Mouse (Mus musculus): ENCODE measurements at regions not wholly inside any gene's neighbourhood (a gene's known extent, or its start where the extent isn't known, plus 50 kb on each side); places are given as distances from the start of the nearest gene placed in this dataset.
"Not testable (repeated sequence)": the region's sequence is repeated elsewhere in the genome, so short reads cannot be mapped to it uniquely, and the experiment has no call there.

DNA sequence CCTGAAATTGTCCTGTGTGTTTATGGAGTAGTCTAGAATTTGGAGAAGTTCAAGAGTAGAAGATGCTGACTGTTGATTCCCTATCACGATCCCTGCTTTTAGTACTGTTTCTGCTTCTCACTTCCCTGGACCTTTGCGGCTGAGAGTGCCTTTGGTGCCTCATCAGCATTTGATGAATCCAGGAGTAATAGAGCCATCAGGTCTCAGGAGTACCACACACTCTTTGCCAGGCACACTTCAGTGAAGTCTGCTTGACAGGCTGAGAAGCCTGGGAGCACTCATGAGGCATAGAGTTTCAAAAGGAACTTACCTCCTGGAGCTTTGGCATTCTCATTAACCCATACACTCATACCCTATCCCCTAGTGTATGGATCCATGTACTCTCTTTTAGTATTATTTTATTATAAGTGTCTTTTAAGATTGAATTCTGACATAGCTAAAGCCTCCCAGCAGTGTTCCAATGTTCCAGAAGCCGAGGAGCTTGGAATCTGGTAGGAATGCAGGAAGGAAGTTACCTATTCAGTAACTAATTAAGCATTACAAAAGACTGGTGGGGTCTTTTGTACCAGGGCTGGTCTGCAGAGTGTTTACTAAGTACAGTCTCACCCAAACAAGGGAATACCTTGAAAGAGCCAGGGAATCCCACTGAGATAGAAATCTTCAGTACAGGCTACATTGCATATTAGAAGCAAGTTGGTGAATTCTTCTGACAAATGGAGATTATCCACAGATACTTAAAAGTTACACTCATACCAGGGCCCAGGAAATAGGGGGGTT is 139.7 kb downstream of the Tex13c3 start:
- intact Hi-C loops (cut with DNase I); DNase-seq: not testable (repeated sequence)

DNA sequence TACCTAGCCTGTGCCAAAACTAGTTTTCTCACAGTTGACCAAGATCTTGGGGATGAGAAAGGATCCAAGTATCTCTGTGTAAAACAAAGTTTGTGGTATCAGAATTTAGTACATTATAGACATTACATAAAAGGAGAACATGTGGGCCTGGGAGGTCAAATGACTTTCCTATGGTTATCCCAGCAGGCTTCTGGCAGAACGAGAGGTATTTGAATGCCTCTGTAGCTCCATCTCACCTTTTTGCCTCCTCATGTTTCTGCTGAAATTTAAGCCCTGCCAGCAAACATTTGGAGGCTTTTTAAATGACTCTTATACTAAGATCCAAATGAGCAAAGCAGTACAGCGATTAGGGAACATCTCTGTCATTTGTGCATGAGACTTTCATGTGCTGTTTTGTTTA is 167.8 kb downstream of the Tex13c3 start:
- intact Hi-C loops (cut with DNase I) = no loop called here
- no peak for DNase-seq

DNA sequence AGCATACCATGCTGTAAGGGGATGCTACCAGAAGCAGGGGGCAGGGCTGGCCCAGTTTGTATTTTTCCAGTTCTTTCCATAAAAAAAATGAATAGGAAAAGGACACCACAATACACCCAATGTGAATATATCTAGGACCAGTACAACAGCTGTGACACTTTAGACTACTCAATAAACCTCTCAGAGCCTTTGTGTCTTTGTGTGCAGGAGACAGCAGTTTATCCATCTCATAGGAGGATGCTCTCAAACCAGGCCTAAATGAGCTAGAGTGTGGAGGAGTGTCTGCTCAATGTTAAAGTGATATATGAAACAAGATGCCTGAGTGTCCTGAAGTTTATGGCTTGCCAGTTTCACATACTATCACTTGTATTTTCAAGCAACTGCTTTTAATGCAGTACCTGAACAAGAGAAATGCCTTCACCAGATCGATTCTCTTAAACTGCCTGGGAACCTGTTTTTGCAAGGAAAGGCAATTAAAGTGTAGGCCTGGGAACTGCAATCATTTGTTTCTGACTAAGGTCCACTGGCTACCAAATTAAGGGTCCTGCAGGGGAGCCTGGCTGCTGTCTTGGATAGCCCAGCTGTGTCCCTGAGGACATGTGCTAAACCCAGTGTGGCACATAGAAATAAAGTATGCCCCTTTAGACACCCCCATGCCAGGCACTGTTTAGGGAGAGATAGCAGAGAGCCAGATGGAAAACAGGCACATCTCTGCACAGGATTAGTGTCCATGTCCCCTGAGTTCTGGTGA is 169.1 kb downstream of the Tex13c3 start:
- no peak for DNase-seq
- intact Hi-C loops (cut with DNase I) = no loop called here

DNA sequence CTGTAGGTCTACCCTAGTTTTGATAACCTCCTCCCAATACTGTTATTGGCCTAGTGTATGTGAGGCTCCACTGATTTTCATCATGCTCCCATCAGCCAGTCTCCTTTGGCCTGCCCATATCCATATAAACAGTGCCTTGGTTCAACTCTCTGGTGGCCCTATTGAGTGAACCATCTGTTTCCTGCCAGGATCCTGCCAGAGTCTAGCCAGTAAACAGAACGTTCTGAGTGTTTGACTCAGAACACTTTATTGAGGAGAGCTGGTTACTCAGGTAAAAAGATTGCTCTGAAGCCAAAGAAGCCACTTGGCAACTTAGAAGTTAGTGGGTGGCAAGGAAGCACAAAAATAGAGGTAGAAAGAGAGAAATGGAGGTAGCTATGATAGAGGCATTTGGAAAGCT is 169.7 kb downstream of the Tex13c3 start:
- intact Hi-C loops (cut with DNase I) = no loop called here
- DNase-seq = no peak

GRCm38 (mm10) chrX:19288171-19288570 is 192.9 kb downstream of the Tex13c3 start:
- intact Hi-C loops (cut with DNase I) = no loop called here
- DNase-seq = no peak

- intact Hi-C loops (cut with DNase I) = no loop called here
Observed at GRCm38 (mm10) chrX:19286431-19286830, 194.7 kb downstream of the Tex13c3 start.

DNA sequence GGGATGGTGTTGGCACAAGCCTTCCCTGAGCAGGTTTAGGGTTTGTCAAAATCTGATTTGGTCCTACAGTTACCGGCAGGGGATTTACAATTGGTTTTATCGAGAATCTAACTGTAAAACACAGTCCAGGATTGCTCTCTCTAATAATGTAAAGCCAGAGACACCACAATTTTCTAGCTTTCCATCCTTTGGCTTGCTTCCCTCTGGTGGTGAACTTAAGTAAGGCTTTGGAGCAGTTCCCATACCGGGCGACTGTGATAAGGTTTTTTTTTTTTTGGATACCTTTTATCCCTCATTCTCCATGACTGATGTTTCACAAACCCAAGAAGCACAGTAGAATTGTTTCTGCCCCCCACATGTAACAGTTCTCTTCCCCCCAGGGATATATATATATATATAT is 195.3 kb downstream of the Tex13c3 start:
- DNase-seq = no peak

More at GRCm38 (mm10) chrX:19286431-19286830, 194.7 kb downstream of the Tex13c3 start:
- no peak for DNase-seq

DNA sequence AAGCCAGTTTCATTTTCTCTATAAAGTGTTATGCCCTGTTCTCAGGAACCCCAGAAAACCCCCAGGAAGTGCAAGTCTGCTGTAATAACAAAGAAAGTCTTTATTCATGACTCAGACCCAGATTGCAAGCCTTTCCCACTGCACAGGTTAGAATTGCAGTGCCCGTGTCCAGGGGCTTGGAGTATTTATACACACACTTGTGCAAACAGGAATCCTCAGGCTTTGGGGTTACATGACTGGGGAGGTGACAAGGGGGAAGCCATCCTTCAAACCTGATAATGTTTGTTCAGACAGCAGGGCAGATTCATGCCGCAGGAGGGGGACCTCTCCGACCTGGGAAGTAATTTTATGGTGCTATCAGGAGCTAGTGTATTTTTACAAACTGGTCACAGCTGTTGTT is 198.0 kb downstream of the Tex13c3 start:
- intact Hi-C loops (cut with DNase I) = no loop called here
- no peak for DNase-seq

More for the DNA sequence above, 195.3 kb downstream of the Tex13c3 start:
- intact Hi-C loops (cut with DNase I) = no loop called here

- intact Hi-C loops (cut with DNase I) = no loop called here
- DNase-seq = no peak
Observed at GRCm38 (mm10) chrX:19264237-19264636, 216.9 kb downstream of the Tex13c3 start.

GRCm38 (mm10) chrX:19246777-19247619 is 234.1 kb downstream of the Tex13c3 start:
- no peak for DNase-seq

DNA sequence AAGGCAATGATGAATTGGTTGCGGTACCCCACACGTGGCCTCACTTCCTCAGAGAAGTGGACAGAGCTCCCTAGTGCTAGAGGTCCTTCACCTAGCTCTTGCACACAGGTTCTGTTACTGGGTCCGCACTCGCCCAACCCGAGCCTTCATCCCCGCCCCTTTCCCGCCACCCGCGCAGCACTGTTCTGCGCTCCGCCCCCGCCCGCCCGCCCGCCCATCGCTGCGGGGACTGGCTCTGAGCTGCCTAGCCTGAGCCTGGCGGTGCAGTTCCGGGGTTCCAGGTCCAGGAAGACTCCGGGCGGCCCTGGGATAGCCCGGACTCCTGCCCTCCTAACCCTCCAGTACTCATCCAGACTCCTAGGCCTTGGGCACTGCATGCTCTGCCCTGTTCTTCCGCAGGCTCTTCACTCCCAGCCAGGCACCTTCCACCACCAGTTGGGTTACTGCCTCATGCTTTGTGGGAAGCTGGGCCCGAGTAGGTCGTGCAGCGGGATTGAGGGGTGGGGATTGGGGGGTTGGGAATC is 243.3 kb downstream of the Tex13c3 start:
- DNase-seq = peak; percentile 19
- intact Hi-C loops (cut with DNase I) = no loop called here

More at GRCm38 (mm10) chrX:19246777-19247619, 234.1 kb downstream of the Tex13c3 start:
- intact Hi-C loops (cut with DNase I) = no loop called here

GRCm38 (mm10) chrX:19237048-19237737 is 243.9 kb downstream of the Tex13c3 start:
- intact Hi-C loops (cut with DNase I) = no loop called here
- DNase-seq = peak; percentile 8

DNA sequence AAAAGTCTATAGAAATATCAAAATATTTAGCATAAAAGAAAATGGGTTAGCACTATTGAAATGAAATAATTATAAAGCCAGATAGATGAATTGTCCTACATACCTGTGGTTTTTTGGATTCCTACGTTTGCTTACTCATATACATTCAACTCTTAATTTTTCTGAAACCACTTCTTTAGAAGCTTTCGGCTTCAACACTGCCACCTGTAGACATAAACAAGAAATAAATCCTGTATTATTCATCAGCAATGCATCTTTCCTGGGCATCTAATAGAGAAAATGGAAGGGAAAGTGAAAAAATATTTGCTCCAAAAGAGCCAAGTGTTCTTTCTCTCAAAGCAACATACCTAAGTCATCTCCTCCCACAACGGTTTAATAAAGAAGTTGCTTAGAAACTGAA is 245.7 kb downstream of the Tex13c3 start:
- intact Hi-C loops (cut with DNase I) = no loop called here
- no peak for DNase-seq

GRCm38 (mm10) chrX:19231823-19232222 is 249.3 kb downstream of the Tex13c3 start:
- no peak for DNase-seq
- intact Hi-C loops (cut with DNase I) = no loop called here

GRCm38 (mm10) chrX:19223336-19223735 is 257.8 kb downstream of the Tex13c3 start:
- intact Hi-C loops (cut with DNase I) = no loop called here

GRCm38 (mm10) chrX:19220785-19221496 is 260.2 kb downstream of the Tex13c3 start:
- intact Hi-C loops (cut with DNase I) = no loop called here
- DNase-seq = no peak

More at GRCm38 (mm10) chrX:19223336-19223735, 257.8 kb downstream of the Tex13c3 start:
- DNase-seq = no peak

GRCm38 (mm10) chrX:19219727-19220126 is 261.4 kb downstream of the Tex13c3 start:
- DNase-seq = no peak
- intact Hi-C loops (cut with DNase I) = no loop called here

DNA sequence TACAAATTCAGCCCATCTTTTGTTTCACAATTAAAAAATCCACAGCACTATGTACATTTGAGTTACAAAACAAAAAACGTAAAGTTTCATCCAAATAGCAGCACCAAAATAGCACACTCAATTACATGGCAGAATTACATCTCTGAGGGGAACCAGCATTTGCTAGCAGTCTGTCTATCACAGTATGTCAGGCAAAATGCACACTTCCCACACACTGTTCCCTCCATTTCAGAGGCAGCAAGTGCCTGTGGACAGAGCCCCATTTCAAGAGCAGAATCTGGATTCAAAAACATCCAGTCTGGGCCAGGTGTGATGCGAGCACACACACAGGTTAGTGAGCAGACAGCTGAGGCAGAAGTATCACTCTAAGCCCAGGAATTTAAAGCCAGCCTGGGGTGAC is 261.8 kb downstream of the Tex13c3 start:
- intact Hi-C loops (cut with DNase I) = no loop called here
- no peak for DNase-seq

- intact Hi-C loops (cut with DNase I) = no loop called here
Observed at GRCm38 (mm10) chrX:19206420-19206819, 274.7 kb downstream of the Tex13c3 start.

DNA sequence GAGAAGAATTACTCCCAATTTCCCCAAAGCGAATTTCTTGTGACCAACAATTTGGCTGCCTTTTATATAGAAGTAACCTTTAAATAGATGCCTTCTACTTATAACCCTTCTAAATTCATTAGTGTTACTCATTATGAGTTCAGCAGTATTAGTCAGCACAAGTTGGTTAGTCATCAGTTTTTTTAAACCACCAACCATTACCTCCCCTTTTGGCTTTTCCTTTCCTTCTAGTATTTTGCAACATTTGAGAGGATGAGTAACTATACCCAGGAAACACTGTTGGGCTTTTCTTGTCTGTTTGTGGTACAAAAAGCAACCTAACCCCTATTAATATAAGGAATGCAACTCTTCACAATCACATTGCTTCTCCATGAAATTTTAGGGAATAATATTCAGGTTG is 278.6 kb downstream of the Tex13c3 start:
- no peak for DNase-seq
- intact Hi-C loops (cut with DNase I) = no loop called here

More at GRCm38 (mm10) chrX:19206420-19206819, 274.7 kb downstream of the Tex13c3 start:
- no peak for DNase-seq

Measured in left cerebral cortex, postnatal 4 days (tissue).